Mouse (Mus musculus): ENCODE measurements around the gene Thsd4.

DNA sequence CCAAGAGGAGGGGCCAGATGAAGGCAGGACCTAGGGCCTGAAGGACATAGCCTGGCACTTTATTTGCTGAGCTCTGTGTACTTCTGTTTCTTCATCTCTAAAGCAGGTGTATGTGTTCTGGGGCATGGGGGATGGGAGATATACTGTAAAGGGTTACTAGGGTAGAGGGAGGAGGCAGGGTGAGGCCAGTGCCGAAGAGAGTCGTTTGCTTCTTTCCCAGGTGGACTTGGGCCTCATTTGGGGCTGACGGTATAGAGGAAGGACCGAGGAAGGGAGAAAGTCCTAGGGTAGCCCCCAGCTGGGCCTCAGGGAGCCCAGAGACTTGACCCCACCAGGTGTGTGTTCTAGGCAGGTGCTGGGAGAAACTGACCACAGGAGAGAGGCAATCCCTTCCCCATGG, 569.9 kb downstream of the Thsd4 start:
- TF ChIP-seq CTCF (IDR thresholded peaks at IDR 0.05; ENCODE audit: low read depth) (no peak), EP300 (IDR thresholded peaks at IDR 0.05; ENCODE audit: low read depth) (no peak)
